Mouse (Mus musculus) lung, embryonic 16.5 days (tissue): ENCODE measurements around the gene Ankrd35. TPM values are rescaled to one million over a fixed set of nuclear protein-coding genes. Genes with fewer than 3 reads are reported as not detected.
"Not testable (repeated sequence)": the region's sequence is repeated elsewhere in the genome, so short reads cannot be mapped to it uniquely, and the experiment has no call there.

Experiments
- ATAC-seq: fragments of 200-750 bp; cut with Nextera tagmentation; 2 replicates; pipeline ENCODE4 v1.8.0; 2017; ENCODE audit warnings: low read depth, mild to moderate bottlenecking, moderate library complexity
- H3K27ac ChIP-seq: fragments of 300-500 bp; sonication (generic); 2 replicates; pipeline ENCODE4 v1.5.1; 2014; ENCODE audit warnings: mild to moderate bottlenecking, control low read depth, low read length
- H3K27me3 ChIP-seq: fragments of 300-500 bp; sonication (generic); 2 replicates; pipeline ENCODE4 v1.6.1; 2014; ENCODE audit warnings: low read depth, low read length, mixed read lengths; ENCODE audit not compliant: control insufficient read depth, insufficient read depth
- H3K36me3 ChIP-seq: fragments of 300-500 bp; sonication (generic); 2 replicates; pipeline ENCODE4 v1.6.1; 2014; ENCODE audit warnings: low read length; ENCODE audit not compliant: control insufficient read depth, insufficient read depth
- H3K4me1 ChIP-seq: fragments of 300-500 bp; sonication (generic); replicated peaks from 2 replicates; pipeline ENCODE4 v1.6.1; 2014; ENCODE audit warnings: low read length, mixed read lengths; ENCODE audit not compliant: control insufficient read depth, insufficient read depth
- H3K4me2 ChIP-seq: fragments of 300-500 bp; sonication (generic); 2 replicates; pipeline ENCODE4 v1.6.1; 2014; ENCODE audit warnings: low read depth, low read length, control low read depth
- H3K4me3 ChIP-seq: fragments of 300-500 bp; sonication (generic); 2 replicates; pipeline ENCODE4 v1.5.1; 2014; ENCODE audit warnings: mild to moderate bottlenecking, low read length, control low read depth
- H3K9ac ChIP-seq: fragments of 300-500 bp; sonication (generic); 2 replicates; pipeline ENCODE4 v1.6.1; 2014; ENCODE audit warnings: low read length, control low read depth
- H3K9me3 ChIP-seq: fragments of 300-500 bp; sonication (generic); 2 replicates; pipeline ENCODE4 v1.6.1; 2016; ENCODE audit warnings: low read length; ENCODE audit not compliant: control insufficient read depth
- WGBS: fragments of 180-500 bp; shearing (Covaris S2); extraction: QIAGEN DNeasy Blood & Tissue Kit; methylation state at CpG from one replicate; pipeline ENCODE4 v1.1.7; 2014; 5-methylcytosine and 5-hydroxymethylcytosine counted together
- polyA plus RNA-seq: library from polyadenylated mRNA; unstranded; fragments of >200 nt; fragmentation: Nextera tagmentation; extraction: Ambion mirVana; gene quantifications from 2 replicates; pipeline ENCODE4 v1.2.1, GENCODE M21; 2015

The Ankrd35 gene
- polyA plus RNA-seq, 1 experiment from 2014 or later: 0.36 TPM

DNA sequence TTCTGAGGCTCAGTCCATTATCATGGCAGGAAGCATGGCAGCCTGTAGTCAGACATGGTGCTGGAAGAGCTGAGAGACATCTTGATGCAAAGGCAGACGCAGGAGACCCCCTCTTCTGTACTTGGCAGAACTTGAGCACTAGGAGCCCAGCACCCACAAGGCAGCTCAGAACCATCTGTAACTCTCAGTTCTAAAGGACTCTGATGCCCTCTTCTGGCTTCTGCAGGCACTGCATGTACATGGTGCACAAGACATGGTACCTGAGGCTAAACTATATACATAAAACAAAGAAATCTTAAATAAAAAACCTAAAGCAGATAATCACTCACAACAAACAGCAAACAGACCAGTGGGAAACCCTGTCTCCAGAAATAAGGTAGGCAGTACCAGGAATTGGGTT is 30.7 kb upstream of the Ankrd35 start:
- peaks cover 24% of the 10 kb centered on the region for H3K36me3 ChIP-seq
- no peaks in the 10 kb centered on the region for H3K27me3 ChIP-seq
- no peak for ATAC-seq

DNA sequence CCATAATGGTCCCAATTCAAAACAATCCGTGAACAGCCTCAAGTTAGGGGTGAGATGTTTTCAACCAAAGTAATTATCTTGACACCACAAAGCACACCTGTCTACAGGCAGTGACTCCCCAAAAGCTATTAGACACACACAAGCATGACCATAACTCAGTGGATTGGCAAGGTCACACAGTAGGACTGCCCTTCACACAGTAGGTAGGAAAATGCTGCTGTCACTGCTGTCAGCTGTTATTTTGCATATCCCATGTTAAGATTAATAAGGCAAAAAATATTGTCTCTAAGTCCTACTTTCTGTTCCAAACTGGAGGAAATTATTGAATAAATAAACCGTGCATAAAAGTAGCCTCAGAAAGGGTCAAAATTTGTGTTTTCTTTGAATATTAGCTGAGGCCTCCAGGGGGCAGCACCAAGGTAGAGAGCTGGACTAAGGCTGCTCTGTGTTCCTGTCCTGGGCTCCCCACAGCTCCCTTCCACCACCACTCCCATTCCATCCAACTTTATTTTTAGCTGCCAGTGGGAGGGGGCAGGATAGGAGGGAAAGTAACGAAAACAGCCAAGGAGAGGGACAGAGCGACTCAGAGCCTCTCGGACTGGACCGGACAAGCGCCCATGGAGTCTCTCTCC is 24.8 kb upstream of the Ankrd35 start, which contains the start of gene Itga10:
TSS of gene Itga10 (plus strand) at position 567 of the 632 bp plus-strand sequence.
- H3K36me3 ChIP-seq: peaks cover 15% of the 10 kb centered on the region; the same call in 1 of the 2 replicates
- no peak within 1 kb of the TSS for H3K9ac ChIP-seq
- H3K27ac ChIP-seq: no peak within 1 kb of the TSS
- H3K9me3 ChIP-seq: no peaks in the 10 kb centered on the region
- H3K4me2 ChIP-seq: no peak within 1 kb of the TSS
- 58% methylated on average over 7 of the region's 7 CpGs for WGBS
- no peaks in the 10 kb centered on the region for H3K27me3 ChIP-seq
- peak; percentile 79 for ATAC-seq
- H3K4me1 ChIP-seq: no peaks in the 10 kb centered on the region
- H3K4me3 ChIP-seq: no peak within 1 kb of the TSS

More for the DNA sequence above, 30.7 kb upstream of the Ankrd35 start:
- Histone ChIP-seq H3K9me3 (no peaks in the 10 kb centered on the region), H3K27ac (no peak overlapping the region), H3K9ac (no peak overlapping the region), H3K4me2 (no peak overlapping the region), H3K4me3 (no peak overlapping the region), H3K4me1 (peaks cover 15% of the 10 kb centered on the region)
- WGBS: 81% methylated on average over 1 of the region's 1 CpGs

DNA sequence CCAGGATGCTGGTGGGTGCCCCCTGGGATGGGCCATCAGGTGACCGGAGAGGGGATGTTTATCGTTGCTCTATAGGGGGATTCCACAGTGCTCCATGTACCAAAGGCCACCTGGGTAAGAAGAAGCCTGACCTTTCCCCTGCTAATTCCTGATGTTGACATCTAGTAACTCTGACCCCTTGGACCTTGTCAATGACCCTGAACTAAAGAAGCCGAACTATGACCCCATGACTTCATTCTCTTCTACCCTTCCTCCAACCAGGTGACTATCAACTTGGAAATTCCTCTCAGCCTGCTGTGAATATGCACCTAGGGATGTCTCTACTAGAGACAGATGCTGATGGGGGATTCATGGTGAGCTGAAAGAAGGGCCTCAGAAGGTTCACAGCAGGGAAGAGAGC is 22.6 kb upstream of the Ankrd35 start:
- no peak for ATAC-seq
- 74% methylated on average over 3 of the region's 3 CpGs for WGBS
- no peaks in the 10 kb centered on the region for H3K4me1 ChIP-seq

DNA sequence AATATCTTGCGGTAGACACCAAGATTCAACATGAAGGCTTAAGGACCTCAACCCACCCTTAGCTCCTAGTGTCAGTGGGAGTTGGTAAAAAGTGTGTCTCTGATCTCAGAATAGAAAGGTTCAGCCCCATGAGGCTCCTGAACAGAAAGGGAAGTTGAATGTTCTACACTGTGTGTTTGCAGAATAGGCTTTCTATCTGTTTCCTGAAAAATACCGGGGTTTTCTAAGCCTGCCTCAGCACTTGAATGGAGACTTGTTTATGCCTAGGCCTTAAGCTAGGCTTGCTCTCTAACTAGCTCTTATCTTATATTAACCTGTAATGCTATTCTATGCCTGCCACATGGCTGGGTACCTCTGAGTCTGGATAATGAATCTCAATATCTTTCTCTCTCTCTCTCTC is 9.0 kb upstream of the Ankrd35 start:
- no peak overlapping the region for H3K4me3 ChIP-seq
- H3K9me3 ChIP-seq: no peaks in the 10 kb centered on the region
- no peaks in the 10 kb centered on the region for H3K27me3 ChIP-seq
- peaks cover 8% of the 10 kb centered on the region for H3K4me1 ChIP-seq
- H3K36me3 ChIP-seq: no peaks in the 10 kb centered on the region
- ATAC-seq: no peak
- H3K27ac ChIP-seq: no peak overlapping the region
- WGBS: 86% methylated on average over 2 of the region's 2 CpGs
- no peak overlapping the region for H3K9ac ChIP-seq
- H3K4me2 ChIP-seq: no peak overlapping the region

More for the DNA sequence above, 22.6 kb upstream of the Ankrd35 start:
- Histone ChIP-seq H3K36me3 (peaks cover 9% of the 10 kb centered on the region; the same call in 1 of the 2 replicates), H3K4me3 (no peak overlapping the region), H3K4me2 (no peak overlapping the region), H3K9ac (no peak overlapping the region), H3K9me3 (no peaks in the 10 kb centered on the region), H3K27ac (no peak overlapping the region), H3K27me3 (no peaks in the 10 kb centered on the region)

DNA sequence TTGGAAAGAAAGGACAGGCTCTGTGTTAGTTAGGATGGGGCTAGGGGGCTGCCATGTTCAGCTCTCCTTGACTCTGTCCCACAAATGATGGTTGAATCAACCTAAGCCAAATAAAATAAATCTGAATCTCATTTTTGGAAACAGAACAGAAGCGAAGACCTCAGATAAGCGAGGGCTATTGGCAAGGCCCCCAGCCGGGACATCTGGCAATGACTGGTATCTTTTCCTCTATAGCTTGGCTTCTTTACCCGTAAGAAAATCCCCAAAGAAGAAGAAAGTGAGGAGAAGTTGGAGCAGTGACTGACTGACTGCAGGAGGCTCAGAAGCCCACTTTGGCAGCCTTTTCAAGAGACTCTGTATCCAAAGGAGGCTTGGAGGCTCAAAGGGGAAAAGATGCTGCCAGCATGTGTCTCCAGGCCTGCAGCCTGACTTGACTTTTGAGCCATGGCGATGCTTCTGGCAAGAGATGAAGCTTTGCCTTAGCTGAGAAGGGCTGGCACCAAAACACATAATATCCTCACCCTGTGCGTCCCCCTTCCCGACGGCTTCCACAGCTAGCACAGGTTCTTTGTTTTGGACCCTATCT is 7.1 kb upstream of the Ankrd35 start:
- WGBS: 35% methylated on average over 8 of the region's 8 CpGs
- Histone ChIP-seq H3K4me3 (no peak overlapping the region), H3K9ac (peak overlapping the region; percentile 37), H3K36me3 (no peaks in the 10 kb centered on the region), H3K9me3 (no peaks in the 10 kb centered on the region), H3K27me3 (no peaks in the 10 kb centered on the region), H3K4me1 (peaks cover 8% of the 10 kb centered on the region), H3K4me2 (peak overlapping the region; percentile 64), H3K27ac (peak overlapping the region; percentile 42; the same call in 1 of the 2 replicates)
- peak; percentile 3; the same call in 1 of the 2 replicates for ATAC-seq

DNA sequence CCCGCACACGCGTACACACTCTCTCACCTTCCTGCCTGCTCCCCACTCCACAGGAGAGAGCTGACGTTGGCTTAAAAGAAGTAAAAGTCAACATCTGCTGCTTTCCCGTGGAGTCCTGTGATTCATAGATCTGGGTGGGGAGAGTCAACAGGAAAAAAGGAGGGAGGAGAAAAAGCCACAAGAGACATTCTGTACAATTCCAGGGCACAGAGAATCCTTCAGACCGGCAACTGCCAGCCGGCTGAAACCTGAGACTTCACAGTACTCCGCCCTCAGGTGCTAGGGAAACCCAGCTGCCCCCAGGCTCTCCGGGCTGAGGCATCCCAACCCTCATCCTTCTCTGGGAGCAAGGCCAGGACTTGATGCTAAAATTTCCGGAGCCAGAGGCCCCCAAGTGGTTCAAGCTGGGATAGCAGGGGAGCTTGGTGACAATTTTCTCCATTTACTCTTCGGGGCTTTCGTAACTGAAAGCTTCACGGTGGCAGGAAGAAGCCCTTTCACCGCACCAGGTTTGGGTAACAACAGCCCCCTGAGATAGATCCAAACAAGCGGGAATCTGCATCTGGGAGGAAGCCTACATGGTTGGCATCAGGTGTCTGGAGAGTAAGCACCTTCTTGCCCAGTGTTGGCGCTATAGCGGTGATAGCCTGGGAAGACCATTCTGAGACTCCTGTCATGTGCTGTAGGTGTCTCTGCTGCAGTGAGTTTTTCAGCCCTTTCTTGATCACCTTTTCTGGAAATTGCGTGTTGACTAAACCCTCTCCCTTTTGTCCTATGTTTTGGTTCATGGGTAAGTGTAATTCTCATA is 6.3 kb upstream of the Ankrd35 start:
- no peaks in the 10 kb centered on the region for H3K27me3 ChIP-seq
- peak overlapping the region; percentile 50; the same call in 1 of the 2 replicates for H3K27ac ChIP-seq
- peak; percentile 94 for ATAC-seq
- H3K36me3 ChIP-seq: no peaks in the 10 kb centered on the region
- H3K4me1 ChIP-seq: peaks cover 8% of the 10 kb centered on the region
- H3K9ac ChIP-seq: peak overlapping the region; percentile 58
- no peaks in the 10 kb centered on the region for H3K9me3 ChIP-seq
- peak overlapping the region; percentile 37 for H3K4me3 ChIP-seq
- WGBS: 6% methylated on average over 17 of the region's 18 CpGs
- peak overlapping the region; percentile 64 for H3K4me2 ChIP-seq

DNA sequence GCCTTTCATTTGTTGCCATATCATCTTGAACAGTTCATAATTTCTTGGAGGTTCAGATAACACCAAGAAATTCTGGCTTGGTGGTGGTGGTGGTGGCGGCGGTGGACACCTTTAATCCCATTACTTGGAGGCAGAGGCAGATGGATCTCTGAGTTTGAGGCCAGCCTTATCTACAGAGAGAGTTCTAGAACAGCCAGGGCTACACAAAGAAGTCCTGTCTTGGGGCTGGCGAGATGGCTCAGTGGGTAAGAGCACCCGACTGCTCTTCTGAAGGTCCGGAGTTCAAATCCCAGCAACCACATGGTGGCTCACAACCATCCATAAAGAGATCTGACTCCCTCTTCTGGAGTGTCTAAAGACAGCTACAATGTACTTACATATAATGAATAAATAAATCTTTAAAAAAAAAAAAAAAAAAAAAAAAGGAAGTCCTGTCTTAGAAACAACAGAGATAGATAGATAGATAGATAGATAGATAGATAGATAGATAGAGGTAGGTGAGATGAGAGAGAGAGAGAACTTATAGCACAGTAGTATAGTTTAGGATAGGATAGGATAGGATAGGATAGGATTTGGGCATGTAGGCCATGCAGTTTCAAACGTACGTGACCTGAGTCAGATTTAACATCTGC is 4.1 kb upstream of the Ankrd35 start:
- H3K4me3 ChIP-seq, H3K27me3 ChIP-seq, H3K36me3 ChIP-seq, ATAC-seq, H3K9ac ChIP-seq, H3K4me2 ChIP-seq, H3K9me3 ChIP-seq, H3K27ac ChIP-seq: not testable (repeated sequence)
- peaks cover 13% of the 10 kb centered on the region for H3K4me1 ChIP-seq
- WGBS: 87% methylated on average over 7 of the region's 7 CpGs

DNA sequence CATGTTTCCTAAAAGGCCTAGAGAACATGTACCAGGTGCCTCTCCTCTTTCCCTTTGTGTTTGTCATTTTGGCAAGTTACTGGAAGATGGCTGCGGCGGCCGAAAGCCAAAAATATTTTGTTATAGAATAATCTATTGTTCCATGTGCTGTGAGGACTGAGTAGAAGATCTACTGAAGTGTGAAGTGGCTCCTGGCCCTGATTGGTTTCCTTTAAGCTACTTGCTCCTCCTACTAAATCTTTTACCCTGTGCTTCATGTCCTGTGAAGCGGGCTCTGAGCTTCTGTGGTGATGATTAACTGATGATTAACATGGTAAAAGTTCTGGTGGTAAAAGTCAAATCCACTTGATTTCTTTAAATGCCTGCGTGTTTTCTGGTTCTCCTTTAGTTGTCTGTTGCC is 3.0 kb upstream of the Ankrd35 start:
- Histone ChIP-seq H3K27ac (no peak overlapping the region), H3K9me3 (no peaks in the 10 kb centered on the region), H3K27me3 (no peaks in the 10 kb centered on the region), H3K36me3 (no peaks in the 10 kb centered on the region), H3K9ac (no peak overlapping the region), H3K4me1 (peaks cover 13% of the 10 kb centered on the region), H3K4me3 (no peak overlapping the region), H3K4me2 (no peak overlapping the region)
- WGBS: 87% methylated on average over 5 of the region's 5 CpGs
- ATAC-seq: no peak

DNA sequence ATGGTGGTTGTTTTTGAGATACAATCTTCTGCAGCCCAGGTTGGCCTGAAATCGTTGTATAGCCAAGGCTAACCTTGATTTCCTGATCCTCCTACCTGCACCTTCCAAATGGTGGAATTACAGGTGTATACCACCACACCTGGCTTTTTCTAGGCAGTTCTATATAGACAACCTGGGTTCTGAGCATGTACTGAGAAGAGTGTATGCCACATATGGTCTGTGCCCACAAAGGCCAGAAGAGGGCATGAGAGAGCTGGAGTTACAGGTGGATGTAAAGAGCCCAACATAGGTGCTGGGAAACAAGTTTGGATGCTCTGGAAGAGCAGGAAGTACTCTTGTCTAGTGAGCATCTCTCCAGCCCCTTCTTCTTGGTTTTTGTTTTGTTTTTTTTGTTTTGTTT is 2.6 kb upstream of the Ankrd35 start:
- no peak overlapping the region for H3K4me2 ChIP-seq
- H3K4me3 ChIP-seq: no peak overlapping the region
- H3K27me3 ChIP-seq: no peaks in the 10 kb centered on the region
- no peak overlapping the region for H3K27ac ChIP-seq
- no peak overlapping the region for H3K9ac ChIP-seq
- H3K9me3 ChIP-seq: no peaks in the 10 kb centered on the region
- H3K36me3 ChIP-seq: no peaks in the 10 kb centered on the region
- no peak for ATAC-seq
- H3K4me1 ChIP-seq: peaks cover 13% of the 10 kb centered on the region
- WGBS: 35% methylated on average over 1 of the region's 1 CpGs
